Mouse (Mus musculus): Measurements from ENCODE around the gene Hmgb1.

GRCm38 (mm10) chr5:149174527-149174926 lies 9.8 kb downstream of the Hmgb1 start:
- TF ChIP-seq CTCF (IDR thresholded peaks at IDR 0.05; ENCODE audit: low read depth, low read length), result no peak
- TF ChIP-seq POLR2A (IDR thresholded peaks at IDR 0.05; ENCODE audit: extremely low read depth, insufficient read depth, low read length), result no peak
